Mouse (Mus musculus) gastrocnemius, adult 18-20 months (tissue): ENCODE measurements at regions not wholly inside any gene's neighbourhood (a gene's known extent, or its start where the extent isn't known, plus 50 kb on each side); places are given as distances from the start of the nearest gene placed in this dataset.

ENCODE experiments used
- DNase-seq: peaks from one replicate; pipeline ENCODE4 v3.0.0; 2021; ENCODE audit warnings: low spot score

- DNase-seq: no peak
Observed at GRCm38 (mm10) chrX:85329474-85330225, 80.2 kb downstream of the Fthl17a start.

GRCm38 (mm10) chrX:85343517-85343916 is 94.0 kb downstream of the Fthl17a start:
- DNase-seq: peak; percentile 10

GRCm38 (mm10) chrX:85375296-85375695 is 125.8 kb downstream of the Fthl17a start:
- no peak for DNase-seq

- no peak for DNase-seq
Observed at GRCm38 (mm10) chrX:85384452-85384851, 135.0 kb downstream of the Fthl17a start.
